Mouse (Mus musculus) cerebellum, adult 9-10 months (tissue): ENCODE results near the gene Il27ra.

Experiments used
- DNase-seq: peaks from one replicate; pipeline ENCODE4 v3.0.0; 2022

Gene Il27ra

DNA sequence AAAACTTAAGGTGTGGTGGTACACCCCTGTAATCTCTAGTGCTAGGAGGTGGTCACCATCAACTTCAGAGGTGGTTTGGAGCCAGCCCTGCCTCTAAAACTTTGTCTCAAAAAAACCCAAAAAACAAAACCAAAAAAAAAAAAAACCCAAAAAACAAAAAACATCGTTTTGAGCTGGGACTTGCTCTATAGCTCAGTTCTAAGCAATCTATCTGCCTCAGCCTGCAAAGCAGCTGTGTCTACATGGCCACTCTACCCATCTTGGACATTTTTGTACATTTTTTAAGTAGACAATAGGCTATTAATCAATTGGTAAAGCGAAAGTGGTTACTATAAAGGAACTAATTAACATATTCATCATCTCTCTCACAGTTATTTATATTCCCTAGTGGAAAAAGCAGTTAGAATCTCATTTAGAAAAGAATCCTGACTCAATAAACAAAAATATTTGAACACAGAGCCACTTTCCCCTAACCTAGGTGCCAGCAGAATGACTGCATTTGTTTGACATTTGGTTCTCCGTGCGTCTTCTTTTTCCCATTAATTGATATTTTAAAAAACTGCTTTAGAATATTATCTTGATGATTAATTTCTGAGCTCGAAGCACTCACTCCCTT is 23.2 kb upstream of the Il27ra start:
- DNase-seq = no peak

DNA sequence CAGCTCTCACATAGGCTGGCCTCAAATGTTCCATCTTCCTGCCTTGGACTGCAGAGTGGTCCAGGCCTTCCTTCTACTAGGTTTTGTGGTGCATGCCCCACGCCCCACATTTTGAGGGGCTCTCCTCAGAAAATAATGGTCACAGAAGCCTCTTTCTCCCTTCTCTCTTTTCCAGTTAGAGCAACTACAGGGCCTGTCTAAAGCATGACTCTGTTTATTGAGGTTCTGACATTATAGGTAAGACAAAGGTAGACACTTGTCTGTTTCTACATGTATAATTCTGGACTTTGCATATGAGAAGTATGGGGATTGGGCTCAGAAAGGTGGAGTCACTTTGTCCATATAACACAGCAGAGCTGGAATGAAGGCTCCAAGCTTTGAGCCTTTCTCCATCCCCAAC is 22.6 kb upstream of the Il27ra start, which contains the start of gene Gm10643:
Gene Gm10643, minus strand, starts transcription at position 101 of the 400 bp plus-strand sequence.
- peak; percentile 27 for DNase-seq

DNA sequence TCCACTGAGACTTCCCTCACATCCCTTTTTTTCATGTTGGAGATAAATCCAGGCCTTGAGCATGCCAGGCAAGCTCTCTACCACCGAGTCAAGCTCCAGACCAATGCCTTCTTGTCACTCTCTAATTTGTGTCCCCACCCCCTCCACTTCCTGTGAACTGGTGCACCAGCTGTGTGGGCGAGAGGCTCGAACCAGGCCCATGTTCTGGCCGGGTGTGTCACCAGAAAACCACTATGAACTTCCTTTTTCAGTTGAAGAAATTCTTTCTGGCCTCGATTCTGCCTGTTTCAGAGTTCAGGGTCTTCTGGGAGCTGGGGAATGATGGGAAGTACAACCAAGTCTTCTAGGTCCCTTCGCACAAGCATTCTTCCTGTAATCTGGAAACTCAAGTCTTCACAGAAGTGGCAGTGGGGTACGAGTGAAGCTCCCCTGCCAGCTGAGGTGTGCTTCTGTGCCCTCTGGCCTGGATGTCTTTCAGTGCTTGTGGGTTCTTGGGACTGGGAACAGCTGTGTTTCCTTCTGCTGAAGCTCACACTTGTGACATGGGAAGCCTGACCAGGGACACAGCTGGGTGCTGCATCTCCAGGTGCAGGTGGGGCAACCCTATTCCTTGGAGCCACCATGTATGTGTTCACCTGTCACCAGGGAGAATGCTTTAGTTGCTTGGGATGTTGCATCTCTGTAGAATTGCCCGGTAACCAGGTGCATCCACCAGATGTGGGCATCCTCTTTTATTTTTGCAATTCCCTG is 21.6 kb upstream of the Il27ra start:
- DNase-seq = no peak

DNA sequence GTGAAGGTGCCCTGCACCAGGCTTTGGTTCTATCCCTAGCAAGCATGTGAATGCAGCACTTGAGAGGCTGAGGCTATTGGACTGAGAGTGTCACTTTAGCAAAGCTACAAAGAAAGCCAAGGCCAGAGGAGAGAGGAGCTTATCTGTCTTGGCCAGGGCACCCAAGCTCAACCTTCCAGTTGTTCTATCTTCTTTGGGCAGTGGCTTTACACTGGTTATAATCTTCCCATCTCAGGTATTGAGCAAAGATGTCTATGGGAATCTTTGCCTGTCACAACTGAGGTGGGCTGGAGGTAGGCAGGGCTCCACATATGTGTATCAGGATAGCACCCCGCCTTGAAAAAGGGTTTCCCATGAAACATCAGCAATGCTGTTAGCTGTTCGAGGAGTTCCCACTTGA is 17.9 kb upstream of the Il27ra start:
- no peak for DNase-seq

DNA sequence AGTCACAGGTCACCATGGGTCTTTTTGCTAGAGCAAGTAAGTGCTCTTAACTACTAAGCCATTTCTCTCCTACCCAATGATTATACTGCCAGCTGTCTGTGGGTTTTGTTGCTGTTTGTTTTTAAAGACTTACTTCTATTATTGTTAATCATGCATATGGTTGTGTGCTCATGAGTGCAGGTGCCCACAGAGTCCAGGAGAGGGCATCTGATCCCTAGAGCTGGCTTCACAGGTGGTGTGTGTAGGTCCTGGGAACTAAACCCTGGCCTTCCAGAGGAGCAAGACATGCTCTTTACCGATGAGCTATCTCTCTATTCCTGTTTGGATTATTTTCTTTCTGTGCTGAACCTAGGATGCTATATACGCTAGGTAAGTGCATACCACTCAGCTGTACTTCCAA is 16.8 kb upstream of the Il27ra start:
- no peak for DNase-seq

DNA sequence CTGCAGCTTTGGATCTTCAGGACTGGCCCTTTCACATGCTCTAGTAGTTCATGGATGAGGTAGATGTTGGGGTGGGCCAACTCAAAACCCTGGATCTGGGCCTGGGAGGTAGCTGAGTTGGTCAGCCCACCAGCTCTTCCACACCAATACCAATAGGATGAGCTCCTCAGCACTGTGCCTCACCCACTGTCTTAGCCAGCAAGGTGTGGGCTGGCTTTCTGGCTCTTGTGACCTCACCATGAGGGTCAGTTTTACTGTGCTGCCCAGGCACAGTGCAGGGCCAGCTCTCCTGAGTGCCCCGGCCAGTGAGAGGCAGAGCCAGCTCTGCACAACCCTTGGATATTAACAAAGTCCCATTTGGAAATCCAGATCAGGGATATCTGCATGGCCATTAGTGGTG is 15.4 kb upstream of the Il27ra start:
- DNase-seq = no peak

DNA sequence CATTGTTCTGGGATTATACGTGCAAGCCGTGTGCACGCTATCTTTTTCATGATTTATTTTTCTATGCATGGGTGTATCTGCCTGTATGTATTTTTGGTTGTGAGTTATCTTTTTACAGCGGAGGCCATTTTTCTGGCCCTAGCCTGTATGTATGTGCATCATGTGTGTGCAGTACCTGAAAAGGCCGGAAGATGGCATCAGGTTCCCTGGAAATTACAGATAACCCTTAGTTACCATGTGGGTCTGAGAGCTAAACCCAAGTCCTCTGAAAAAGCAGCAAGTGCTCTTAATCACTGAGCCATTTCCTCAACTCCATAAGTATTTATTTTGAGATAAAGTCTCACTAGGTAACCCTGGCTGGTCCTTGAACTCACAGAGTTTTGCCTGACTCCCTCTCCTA is 10.8 kb upstream of the Il27ra start:
- DNase-seq = no peak

DNA sequence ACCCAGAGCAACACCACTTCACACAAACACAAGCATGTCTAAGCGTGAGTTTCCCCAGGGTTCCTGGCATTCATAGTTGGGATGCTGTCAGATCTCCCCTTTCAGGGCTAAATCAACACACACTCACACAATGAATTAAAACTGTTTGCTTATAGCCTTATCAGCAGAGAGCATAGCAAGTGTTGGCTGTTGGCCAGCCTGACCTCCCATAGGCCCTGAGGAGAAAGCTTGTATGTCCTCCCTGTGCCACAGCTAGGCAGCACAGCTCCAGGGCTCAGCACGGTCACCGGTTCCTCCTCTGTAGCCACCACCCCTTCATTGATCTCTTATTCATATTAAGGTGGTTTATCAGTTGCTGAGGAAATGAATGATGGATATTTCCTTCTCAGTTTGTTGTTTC is 10.4 kb upstream of the Il27ra start:
- DNase-seq = no peak

DNA sequence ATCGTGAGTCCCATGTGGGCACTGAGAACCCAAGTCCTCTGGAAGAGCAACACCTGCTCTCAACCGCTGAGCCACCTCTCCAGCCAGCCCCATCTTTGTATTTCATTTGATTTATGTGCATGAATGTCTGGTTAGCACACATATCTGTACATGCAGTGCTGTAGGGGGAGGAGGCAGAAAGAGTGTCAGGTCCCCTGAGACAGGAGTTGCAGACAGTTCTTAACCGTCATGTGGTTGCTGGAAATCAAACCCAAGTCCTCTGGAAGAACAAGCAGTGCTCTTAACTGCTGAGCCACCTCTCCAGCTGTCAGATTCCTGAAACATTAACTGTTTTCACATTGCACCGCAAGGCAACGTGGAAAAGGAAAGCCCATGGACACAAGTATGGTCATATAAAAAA is 5.8 kb upstream of the Il27ra start:
- no peak for DNase-seq

DNA sequence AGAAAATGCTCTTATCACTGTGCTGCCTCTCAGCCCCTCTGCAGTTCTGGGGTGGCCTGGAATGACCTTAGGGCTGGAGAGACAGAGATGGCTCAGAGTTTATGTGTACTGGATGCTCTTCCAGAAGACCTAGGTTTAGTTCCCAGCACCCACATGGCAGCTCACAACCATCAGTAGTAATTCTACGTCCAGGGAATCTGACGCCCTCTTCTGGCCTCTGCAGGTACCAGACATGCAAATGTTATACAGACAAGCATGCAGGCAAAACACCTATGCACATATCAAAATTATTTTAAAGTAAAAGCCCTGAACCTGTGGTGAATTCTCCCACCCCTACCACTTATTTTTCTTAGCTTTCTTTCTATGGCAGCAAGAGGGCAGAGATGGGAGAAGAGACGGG is 4.1 kb upstream of the Il27ra start:
- DNase-seq = no peak

DNA sequence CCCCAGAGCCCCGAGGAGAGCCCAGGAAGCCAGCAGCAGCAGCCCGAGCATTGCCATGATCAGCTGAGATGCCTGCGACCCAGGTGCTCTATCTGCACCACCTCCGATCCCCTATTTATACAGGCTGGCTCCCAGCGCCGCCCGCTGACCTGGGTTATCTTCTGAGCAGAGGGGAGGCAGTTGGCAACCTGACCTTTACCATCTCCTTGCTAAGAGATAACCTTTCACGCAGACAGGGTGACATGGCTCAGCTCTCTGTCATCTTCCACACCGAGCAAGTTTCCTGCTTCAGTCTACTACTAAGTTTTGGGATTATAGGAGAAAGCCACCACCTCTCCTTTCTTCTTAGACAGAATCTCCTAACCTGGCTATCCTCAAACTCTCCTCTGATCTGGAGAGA is 2.5 kb upstream of the Il27ra start, which contains the start of gene Rln3:
Gene Rln3, minus strand, starts transcription at position 101 of the 400 bp plus-strand sequence.
- DNase-seq = no peak

DNA sequence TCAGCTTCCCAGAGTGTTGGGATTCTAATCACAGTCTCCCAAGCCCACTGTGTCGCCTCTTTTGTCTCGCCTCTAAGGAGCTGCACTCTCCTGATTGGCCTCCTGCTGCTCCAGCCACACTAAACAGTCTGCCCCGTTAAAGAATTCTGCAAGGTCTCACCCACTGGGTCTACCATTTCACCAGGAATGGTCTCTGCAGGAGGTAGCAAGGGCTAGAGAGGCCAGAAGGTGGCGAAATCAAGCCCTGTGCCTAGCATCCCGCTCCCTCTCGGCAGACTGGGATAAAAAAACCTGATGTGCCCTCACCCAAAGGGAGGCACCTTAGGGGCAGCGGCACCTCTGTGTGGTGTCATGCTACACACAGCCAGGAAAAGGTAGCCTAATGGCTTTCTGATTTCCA is 1.7 kb upstream of the Il27ra start:
- no peak for DNase-seq

DNA sequence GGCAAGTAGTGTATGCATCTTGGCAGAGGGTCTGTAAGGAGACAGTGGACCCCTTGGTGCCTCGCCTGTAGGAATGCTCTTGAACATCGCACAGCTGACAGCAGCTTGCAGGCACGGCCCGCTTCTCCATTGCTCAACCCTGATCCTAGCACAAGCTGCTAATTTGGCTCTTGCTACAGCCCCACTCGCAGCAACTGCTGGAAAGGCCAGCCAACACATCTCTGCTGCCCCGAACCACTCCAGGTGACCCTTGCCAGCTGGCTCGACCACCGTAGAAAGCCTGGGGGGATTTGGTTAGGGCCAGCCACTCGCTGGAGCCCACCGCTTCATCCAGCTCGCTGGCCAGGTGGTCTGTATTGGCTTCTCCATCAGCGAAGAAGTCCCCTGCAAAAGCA is 556 bp upstream of the Il27ra start:
- no peak for DNase-seq

DNA sequence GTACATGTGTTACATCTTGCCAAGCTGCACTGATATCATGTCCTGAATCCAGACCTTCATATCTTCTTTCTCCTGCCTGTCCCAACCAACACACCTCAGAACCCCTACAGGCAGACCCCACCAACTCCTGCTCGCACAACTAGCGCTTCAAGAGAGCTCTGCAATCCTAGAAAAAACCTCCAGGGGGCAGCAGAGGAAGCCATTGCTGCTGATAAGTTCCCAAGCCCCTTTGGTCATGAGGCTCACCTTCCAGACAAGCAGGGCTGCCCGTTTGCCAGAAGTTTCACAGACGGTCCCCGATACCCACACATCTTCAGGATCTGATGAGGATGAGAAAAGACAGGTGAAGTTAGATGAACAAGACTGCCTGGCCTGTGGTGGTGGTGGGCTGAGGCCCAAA is 3.3 kb downstream of the Il27ra start:
- peak; percentile 79 for DNase-seq

DNA sequence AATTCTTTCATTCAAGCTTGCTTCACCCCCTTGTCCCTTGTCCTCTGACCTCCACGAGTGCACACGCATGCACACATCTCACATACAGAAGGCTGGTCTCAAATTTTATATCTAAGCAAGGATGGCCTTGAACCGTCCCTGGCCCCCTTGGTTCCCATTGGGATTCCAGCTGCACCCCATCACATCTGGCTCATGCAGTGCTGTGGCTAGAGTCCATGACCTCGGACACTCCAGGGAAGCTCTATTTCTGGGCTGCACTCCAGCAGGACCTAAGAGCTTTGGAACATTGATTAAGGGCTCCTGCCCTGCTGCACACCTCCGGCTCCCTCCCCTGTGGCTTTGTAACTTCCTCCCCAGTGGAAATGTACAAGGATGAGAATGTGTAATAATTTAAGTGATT is 4.4 kb downstream of the Il27ra start:
- no peak for DNase-seq

DNA sequence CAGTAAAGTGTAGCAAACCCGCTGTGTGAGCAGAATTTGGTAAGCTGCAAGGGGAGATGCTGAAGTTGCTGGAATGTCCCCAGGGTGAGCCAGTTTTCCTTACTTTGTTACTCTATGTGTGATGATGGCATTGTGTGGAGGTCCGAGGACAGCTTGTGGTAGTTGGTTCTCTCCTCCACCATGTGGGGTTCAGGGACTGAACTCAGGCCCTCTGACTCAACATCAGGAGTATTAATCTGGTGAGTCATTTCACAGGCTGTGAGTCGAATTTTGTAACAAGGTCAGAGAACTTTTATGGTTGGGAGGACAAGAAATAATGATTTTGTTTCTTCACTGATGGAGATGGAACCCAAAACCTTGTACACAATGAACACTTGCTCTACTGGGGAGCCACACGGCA is 9.6 kb downstream of the Il27ra start:
- DNase-seq = no peak

DNA sequence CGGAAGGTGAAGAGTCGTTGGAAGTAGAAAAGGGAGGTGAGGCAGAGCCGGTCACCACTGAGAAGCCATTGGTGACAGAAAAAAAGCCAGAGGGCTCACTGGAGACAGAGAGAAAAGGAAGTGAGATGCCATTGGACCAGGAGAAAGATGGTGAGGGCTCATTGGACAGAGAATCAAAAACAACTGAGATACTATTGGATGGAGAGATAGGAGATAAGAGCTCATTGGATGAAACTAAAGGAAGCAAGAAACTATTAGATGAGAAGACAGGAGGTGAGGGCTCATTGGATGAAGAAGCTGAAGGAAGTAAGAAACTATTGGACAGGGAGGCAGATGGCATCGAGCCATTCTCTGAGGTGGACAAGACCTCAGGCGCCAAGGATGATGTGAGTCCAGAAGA is 13.1 kb downstream of the Il27ra start:
- DNase-seq = no peak

DNA sequence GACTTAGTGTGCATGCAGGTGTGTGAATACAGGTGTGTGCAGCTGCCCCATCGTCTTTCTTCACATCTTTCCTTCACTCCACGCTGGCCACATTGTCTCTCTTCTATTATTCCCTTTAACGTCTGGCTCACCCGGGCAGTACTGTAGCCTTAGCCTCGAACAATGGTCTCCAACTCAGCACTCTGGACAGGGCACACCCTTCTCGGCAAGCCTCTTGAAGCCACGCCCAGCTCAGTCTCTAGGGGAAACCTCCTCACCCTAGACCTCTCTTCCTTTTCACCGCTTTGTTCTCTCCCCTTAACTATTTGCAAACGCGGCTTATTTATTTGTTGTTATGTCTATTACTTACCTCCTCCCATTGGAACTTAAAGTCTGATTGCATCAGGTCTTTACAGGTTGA is 14.9 kb downstream of the Il27ra start:
- no peak for DNase-seq

DNA sequence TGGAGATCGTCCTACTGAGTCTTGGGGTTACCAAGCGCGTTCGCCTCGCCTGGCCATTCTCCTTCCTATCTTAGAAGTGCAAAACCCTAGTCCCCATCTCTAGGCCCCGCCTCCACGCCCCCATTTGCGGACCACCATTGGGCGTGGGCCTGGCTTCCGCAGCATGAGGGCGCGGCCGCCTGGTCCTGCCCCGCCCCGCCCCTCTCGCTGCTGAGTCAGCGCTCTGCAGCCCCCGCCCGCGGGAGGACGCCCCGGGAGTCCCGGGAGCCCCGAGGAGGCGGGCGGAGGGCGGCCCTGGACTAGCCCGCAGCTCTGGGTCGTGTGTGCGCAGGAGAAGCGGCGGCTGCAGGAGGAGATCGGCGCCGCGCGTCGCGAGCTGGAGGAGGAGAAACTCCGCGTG is 16.5 kb downstream of the Il27ra start:
- DNase-seq = no peak

DNA sequence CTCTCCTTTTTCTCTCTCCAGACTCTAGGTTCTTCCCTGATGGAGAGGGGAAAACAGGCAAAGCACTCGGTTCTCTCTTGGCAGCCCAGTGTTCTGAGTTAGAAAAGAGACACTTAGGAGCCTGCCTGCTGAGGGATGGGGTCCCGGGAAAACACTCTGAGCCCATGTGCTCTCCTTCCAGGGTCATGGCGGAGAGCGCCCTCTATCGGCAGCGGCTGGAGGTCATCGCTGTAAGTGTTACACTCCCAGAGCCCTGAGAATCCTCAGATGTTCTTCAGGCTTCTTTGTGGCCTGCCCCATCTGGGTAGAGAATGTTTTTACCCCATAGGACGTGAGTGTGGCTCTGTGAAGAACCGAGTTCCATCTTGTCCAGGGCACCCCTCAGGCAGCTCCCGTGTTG is 18.2 kb downstream of the Il27ra start:
- peak; percentile 27 for DNase-seq

DNA sequence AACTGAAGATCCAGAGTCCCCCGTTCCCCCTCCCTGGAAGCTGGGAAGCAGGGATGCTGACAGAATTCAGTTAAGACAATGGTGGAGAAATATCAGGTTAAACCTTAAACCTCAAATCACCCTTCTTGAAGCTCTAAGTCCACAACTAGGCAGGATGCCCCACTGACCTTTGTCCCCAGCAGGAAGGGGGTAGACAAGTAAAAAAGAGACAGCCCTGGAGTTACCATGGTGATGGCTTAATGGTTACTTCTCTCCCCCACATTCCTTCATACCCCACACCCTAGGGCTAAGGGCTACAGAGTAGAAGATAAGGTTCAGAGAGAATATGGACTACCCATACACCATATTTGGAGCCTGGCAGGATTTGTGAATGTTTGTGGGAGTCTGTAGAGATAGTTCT is 18.8 kb downstream of the Il27ra start:
- no peak for DNase-seq

DNA sequence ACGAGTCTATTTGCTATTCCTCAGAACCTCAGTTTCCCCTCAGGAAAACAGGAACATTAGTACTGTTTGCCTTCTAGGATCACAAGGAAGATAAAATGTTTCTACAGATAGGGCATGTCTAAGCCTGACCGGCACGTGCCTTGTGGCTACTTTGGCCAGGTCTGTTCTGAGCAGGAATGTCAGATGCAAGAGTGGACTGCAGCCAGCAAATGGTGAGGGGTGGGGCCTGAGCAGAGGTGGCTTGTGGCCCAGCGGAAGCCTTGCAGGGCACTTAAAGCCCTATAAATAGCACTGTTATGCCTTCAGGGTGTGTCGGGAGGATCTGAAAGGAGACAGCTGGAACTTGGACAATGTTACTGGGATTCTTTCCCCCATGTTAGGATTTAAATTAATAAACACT is 19.3 kb downstream of the Il27ra start:
- no peak for DNase-seq

DNA sequence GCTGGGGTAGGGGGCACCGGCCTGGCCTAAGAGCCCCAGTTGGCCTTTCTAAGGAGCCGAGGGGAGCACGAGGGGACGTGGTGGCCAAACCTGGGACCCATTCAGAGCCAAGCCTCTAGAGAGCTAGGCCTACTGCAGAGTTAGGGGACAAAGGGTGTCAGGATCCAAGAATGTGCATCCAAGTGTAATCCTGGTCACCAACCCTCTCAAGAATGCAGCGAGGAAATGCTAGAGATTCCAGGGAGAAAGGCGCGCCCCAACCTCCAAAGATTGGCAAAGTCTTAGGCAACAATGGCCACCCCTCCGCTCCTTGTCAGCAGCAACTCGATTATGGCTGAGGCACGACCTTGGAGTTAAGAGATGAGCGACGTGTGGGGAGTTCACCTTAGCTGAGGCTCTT is 20.8 kb downstream of the Il27ra start:
- no peak for DNase-seq

DNA sequence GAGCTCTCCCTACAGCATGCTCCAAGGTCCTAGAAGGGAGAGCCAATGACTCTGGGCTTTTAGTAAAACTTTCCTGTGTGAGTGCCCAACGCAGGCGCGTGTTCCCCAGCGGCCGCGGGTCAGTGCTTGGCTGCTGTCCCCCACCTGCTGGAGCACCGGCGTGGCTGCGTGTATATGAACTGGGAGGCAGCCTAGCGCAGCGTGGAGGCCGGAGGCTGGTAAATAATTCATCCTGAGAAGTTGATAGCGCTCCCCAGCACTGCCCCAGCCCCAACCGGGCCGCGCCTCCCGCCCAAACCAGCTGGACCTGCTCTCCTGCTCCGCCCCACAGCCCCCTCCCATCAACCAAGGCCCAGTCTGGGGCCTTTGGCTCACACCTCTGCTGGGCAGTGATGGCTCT is 21.3 kb downstream of the Il27ra start, which contains the start of gene Palm3:
Gene Palm3, plus strand, starts transcription at position 376 of the 400 bp plus-strand sequence.
- no peak for DNase-seq

DNA sequence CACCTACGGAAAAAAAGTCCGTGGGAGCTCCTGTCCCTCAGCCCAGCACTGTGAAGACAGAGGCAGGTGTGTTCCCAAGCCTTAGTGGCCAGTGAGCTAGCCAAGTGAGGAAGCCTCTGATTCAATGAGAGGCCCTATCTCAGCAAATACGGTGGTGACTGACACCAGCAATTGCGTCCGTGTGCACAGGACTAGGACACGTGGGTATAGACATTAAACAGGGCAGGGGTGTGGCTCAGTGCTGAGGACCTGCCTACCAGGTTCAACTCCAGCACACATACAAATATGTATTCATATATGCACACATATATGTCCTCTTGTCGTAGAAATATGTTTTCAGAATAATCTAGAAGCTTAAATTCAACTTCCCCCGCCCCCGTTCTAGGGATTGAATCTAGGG is 22.7 kb downstream of the Il27ra start:
- DNase-seq = no peak
